Mouse (Mus musculus) intestine, postnatal 0 days (tissue): Measurements from ENCODE around the gene Ddb2. TPM values are rescaled to one million over a fixed set of nuclear protein-coding genes. Genes with fewer than 3 reads are reported as not detected.
A peak's percentile ranks its signal among the peaks of the same experiment; 100 is the strongest.

ENCODE experiments used
- ATAC-seq: fragments of 200-750 bp; cut with Nextera tagmentation; 2 replicates; pipeline ENCODE4 v1.8.0; 2017; ENCODE audit warnings: mild to moderate bottlenecking, moderate TSS enrichment, moderate library complexity
- H3K27ac ChIP-seq: fragments of 300-500 bp; sonication (generic); 2 replicates; pipeline ENCODE4 v1.5.1; 2014; ENCODE audit warnings: mild to moderate bottlenecking, low read depth, low read length, moderate library complexity
- H3K27me3 ChIP-seq: fragments of 300-500 bp; sonication (generic); replicated peaks from 2 replicates; pipeline ENCODE4 v1.6.1; 2014; ENCODE audit warnings: low read length, mixed read lengths; ENCODE audit not compliant: control insufficient read depth, insufficient read depth
- H3K36me3 ChIP-seq: fragments of 300-500 bp; sonication (generic); 2 replicates; pipeline ENCODE4 v1.6.1; 2014; ENCODE audit warnings: mild to moderate bottlenecking, moderate library complexity; ENCODE audit not compliant: control insufficient read depth, insufficient read depth
- H3K4me1 ChIP-seq: fragments of 300-500 bp; sonication (generic); replicated peaks from 2 replicates; pipeline ENCODE4 v1.6.1; 2014; ENCODE audit warnings: antibody characterized with exemption, low read length, mixed read lengths; ENCODE audit not compliant: control insufficient read depth, insufficient read depth
- H3K4me2 ChIP-seq: fragments of 300-500 bp; sonication (generic); replicated peaks from 2 replicates; pipeline ENCODE4 v1.6.1; 2014; ENCODE audit warnings: low read depth, mild to moderate bottlenecking, moderate library complexity
- H3K4me3 ChIP-seq: fragments of 300-500 bp; sonication (generic); 2 replicates; pipeline ENCODE4 v1.5.1; 2014; ENCODE audit warnings: low read depth, low read length
- H3K9ac ChIP-seq: fragments of 300-500 bp; sonication (generic); 2 replicates; pipeline ENCODE4 v1.6.1; 2014; ENCODE audit warnings: mild to moderate bottlenecking, low read depth, low read length
- H3K9me3 ChIP-seq: fragments of 300-500 bp; sonication (generic); 2 replicates; pipeline ENCODE4 v1.6.1; 2016; ENCODE audit warnings: mixed run types; ENCODE audit not compliant: control insufficient read depth
- CTCF ChIP-seq: sonication (generic); IDR thresholded peaks from 2 replicates; pipeline ENCODE4 v1.5.1; 2016; ENCODE audit warnings: low read depth, mild to moderate bottlenecking, control low read depth, antibody characterized with exemption, moderate library complexity
- WGBS: fragments of 180-500 bp; shearing (Covaris S2); extraction: QIAGEN DNeasy Blood & Tissue Kit; methylation state at CpG from one replicate; pipeline ENCODE4 v1.1.7; 2014; 5-methylcytosine and 5-hydroxymethylcytosine counted together
- polyA plus RNA-seq: library from polyadenylated mRNA; unstranded; fragments of >200 nt; fragmentation: Nextera tagmentation; extraction: Ambion mirVana; gene quantifications from 2 replicates; pipeline ENCODE4 v1.2.1, GENCODE M21; 2015

Ddb2 gene
- polyA plus RNA-seq, 1 experiment from 2014 or later = 4.4 TPM

DNA sequence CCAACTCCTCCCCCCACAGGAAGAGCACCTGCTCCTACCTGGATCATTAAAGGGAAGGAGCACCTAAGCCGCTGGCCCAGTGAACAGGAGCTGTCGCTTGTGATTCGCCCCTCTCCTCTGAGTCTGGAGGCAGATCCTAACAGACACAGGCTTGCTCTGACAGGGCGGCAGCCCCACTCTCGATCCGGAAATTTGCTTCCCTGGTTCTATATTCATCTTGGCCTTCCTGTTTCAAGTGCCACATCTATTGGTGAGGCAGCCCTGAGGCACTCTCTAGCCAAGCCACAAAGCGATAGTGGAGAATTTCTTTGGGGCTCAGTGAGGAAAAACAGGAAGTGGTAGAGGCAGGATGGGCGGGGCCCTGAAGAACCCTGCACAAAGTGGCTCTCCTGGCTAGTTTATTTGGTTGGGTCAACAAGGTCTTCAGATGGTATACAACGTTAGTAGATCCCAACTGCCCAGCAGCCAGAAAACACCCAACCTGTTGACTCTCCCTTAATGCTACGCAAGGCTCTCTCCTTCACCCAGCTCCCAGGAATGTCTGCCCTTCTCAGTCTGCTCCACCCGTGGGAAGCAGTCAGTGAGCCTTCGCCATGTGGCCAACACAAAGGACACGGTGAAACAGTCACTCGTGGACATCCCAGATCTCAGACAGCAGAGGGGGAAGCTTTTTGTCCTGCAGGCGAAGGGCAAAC, 52.9 kb downstream of the Ddb2 start, which contains the start of gene Madd:
Madd (minus strand) TSS at position 127 of the 695 bp plus-strand sequence.
- H3K27ac ChIP-seq = peak within 1 kb of the TSS; percentile 64; the same call in 1 of the 2 replicates
- H3K9ac ChIP-seq = peak within 1 kb of the TSS; percentile 73
- TF ChIP-seq CTCF = no peak
- H3K27me3 ChIP-seq = no peaks in the 10 kb centered on the region
- peak within 1 kb of the TSS; percentile 93 for H3K4me3 ChIP-seq
- H3K9me3 ChIP-seq = no peaks in the 10 kb centered on the region
- no peaks in the 10 kb centered on the region; the same call in 1 of the 2 replicates for H3K4me1 ChIP-seq
- H3K36me3 ChIP-seq = no peaks in the 10 kb centered on the region; the same call in 1 of the 2 replicates
- peak within 1 kb of the TSS; percentile 98 for H3K4me2 ChIP-seq
- ATAC-seq = peak; percentile 44; the same call in 1 of the 2 replicates
- WGBS = 62% methylated on average over 15 of the region's 15 CpGs

DNA sequence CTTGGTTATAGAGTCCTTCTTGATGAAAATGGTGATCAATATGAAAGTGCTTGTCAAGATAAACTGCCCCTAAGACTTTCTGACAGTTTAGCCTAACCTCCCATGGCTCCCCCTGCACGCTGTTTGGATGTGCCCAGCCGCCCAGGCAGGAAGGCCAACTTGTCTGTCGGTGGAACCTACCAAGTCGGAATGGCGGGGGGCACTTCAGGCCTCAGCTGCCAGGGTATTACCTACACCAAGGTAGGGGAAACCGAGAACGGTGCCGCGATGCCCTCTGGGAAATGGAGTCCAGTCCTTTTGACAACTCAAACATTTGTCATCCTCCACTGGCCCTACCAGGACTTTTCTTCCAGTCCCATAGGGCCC, 53.7 kb downstream of the Ddb2 start:
- H3K4me3 ChIP-seq = peak overlapping the region; percentile 93
- H3K36me3 ChIP-seq = no peaks in the 10 kb centered on the region; the same call in 1 of the 2 replicates
- ATAC-seq = peak; percentile 99
- H3K27ac ChIP-seq = peak overlapping the region; percentile 64; the same call in 1 of the 2 replicates
- 0% methylated on average over 9 of the region's 9 CpGs for WGBS
- H3K4me2 ChIP-seq = peak overlapping the region; percentile 98
- no peaks in the 10 kb centered on the region for H3K27me3 ChIP-seq
- peak overlapping the region; percentile 73 for H3K9ac ChIP-seq
- H3K4me1 ChIP-seq = no peaks in the 10 kb centered on the region; the same call in 1 of the 2 replicates
- no peak for TF ChIP-seq CTCF
- H3K9me3 ChIP-seq = no peaks in the 10 kb centered on the region

DNA sequence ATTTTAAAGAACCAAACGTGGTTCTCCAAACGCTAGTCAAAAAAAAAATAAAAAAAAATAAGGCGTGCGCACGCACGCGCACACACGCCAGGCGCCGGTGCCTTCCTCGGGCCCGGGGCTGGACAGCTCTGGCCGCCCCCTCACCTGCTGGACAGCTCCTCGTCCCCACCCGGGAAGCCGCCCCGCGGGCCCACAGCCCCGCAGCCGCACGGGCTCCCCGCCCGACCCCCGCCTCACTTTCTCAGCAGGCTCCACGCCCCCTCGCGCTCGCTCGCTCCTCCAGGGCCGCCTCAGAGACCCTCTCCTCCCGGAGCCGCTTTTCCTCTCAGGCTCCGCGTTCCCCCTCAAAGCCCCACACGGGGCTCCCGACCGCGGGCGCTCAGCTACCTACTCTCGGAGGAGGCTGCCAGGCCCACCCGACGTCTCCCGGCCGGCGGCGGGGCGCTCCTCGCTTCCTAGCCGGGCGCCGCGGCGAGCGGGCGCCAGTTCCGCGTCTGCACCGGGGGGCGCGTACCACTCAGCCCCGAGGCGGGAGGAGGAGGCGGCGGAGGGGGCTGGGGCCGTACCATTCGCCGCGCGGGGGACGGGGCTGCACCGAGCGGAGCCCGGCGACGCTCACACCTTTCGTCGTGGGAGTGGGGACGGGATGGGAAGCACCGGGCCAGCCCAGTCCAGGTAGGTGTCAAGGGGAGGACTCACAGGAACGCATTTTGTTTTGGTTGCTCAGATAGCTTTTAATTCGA, 54.2 kb downstream of the Ddb2 start:
- Histone ChIP-seq H3K9me3 (no peaks in the 10 kb centered on the region), H3K4me3 (peak overlapping the region; percentile 93), H3K4me1 (no peaks in the 10 kb centered on the region; the same call in 1 of the 2 replicates), H3K27me3 (no peaks in the 10 kb centered on the region), H3K9ac (peak overlapping the region; percentile 73), H3K27ac (peak overlapping the region; percentile 64; the same call in 1 of the 2 replicates), H3K4me2 (peak overlapping the region; percentile 98), H3K36me3 (no peaks in the 10 kb centered on the region; the same call in 1 of the 2 replicates)
- TF ChIP-seq CTCF = no peak
- ATAC-seq = peak; percentile 90
- under 1% methylated on average over 76 of the region's 81 CpGs for WGBS

DNA sequence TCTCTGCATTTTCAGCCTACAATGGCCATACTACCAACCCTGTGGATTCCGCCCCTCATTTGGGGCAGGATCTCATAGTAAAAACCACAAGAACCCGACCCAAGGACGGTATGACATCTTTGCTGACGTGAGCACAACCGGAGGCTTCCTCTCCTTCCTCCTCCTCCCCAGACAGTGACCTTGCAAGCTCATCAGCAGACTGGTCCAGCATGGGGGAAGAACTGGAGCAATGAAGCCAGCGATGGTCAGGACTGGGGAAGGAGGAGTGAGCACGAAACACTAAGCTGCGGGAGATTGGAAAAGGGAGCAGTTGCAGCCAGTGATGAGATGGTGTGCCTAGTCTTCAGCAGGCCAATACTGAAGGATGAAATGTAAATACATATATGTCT, 54.8 kb downstream of the Ddb2 start:
- TF ChIP-seq CTCF = no peak
- H3K4me1 ChIP-seq = no peaks in the 10 kb centered on the region; the same call in 1 of the 2 replicates
- H3K27me3 ChIP-seq = no peaks in the 10 kb centered on the region
- H3K36me3 ChIP-seq = no peaks in the 10 kb centered on the region; the same call in 1 of the 2 replicates
- 12% methylated on average over 8 of the region's 8 CpGs for WGBS
- peak overlapping the region; percentile 98 for H3K4me2 ChIP-seq
- peak overlapping the region; percentile 93 for H3K4me3 ChIP-seq
- H3K9me3 ChIP-seq = no peaks in the 10 kb centered on the region
- H3K27ac ChIP-seq = no peak overlapping the region
- no peak for ATAC-seq
- peak overlapping the region; percentile 73; the same call in 1 of the 2 replicates for H3K9ac ChIP-seq

DNA sequence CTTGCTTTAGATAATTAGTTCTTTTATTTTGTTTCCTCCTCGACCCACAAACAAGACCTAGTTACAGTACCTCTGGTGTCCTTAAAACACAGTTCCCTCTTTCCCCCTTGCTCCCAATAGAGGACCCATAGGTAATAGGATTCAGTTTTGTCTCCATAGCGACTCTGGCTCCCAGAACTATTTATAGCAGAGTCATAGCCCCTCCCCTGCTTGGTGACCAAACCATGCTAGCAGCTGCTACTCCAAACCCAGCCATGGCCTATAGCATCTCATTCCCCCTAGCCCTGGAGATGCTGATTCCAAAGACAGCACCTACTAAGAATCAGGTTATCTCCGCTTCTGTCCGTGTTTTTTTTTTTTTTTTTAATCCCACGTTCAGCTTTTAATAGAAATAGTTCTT, 56.1 kb downstream of the Ddb2 start:
- H3K27ac ChIP-seq = no peak overlapping the region
- no peak for ATAC-seq
- peaks cover 11% of the 10 kb centered on the region for H3K36me3 ChIP-seq
- H3K27me3 ChIP-seq = no peaks in the 10 kb centered on the region
- H3K4me1 ChIP-seq = no peaks in the 10 kb centered on the region; the same call in 1 of the 2 replicates
- H3K9ac ChIP-seq = no peak overlapping the region
- WGBS = 78% methylated on average over 5 of the region's 5 CpGs
- TF ChIP-seq CTCF = no peak
- no peaks in the 10 kb centered on the region for H3K9me3 ChIP-seq
- H3K4me2 ChIP-seq = no peak overlapping the region
- no peak overlapping the region for H3K4me3 ChIP-seq

DNA sequence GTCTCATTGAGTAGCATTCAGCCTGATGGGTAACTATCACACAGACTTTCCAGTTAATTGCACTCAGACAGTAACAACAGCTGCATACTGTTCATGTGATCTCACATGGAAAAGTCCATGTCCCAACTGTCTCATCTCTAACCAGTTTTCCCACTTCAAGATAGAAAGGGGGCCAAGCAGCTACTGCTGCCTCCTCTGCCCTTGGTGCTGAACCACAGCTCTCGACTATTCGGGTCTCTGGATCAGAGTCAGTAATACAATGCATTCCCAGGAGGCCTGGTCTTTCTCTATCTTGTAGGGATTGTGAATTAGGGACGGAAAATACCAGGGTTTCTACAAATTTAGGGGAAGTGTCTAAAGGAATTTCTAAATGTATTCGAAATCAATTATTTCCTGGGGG, 57.0 kb downstream of the Ddb2 start:
- 46% methylated on average over 4 of the region's 4 CpGs for WGBS
- no peaks in the 10 kb centered on the region for H3K27me3 ChIP-seq
- H3K27ac ChIP-seq = no peak overlapping the region
- H3K4me2 ChIP-seq = no peak overlapping the region
- no peak for TF ChIP-seq CTCF
- no peak overlapping the region for H3K4me3 ChIP-seq
- peaks cover 16% of the 10 kb centered on the region for H3K36me3 ChIP-seq
- no peak overlapping the region for H3K9ac ChIP-seq
- ATAC-seq = no peak
- H3K9me3 ChIP-seq = no peaks in the 10 kb centered on the region
- no peaks in the 10 kb centered on the region; the same call in 1 of the 2 replicates for H3K4me1 ChIP-seq
